Mouse (Mus musculus): ENCODE measurements at regions not wholly inside any gene's neighbourhood (a gene's known extent, or its start where the extent isn't known, plus 50 kb on each side); places are given as distances from the start of the nearest gene placed in this dataset.

DNA sequence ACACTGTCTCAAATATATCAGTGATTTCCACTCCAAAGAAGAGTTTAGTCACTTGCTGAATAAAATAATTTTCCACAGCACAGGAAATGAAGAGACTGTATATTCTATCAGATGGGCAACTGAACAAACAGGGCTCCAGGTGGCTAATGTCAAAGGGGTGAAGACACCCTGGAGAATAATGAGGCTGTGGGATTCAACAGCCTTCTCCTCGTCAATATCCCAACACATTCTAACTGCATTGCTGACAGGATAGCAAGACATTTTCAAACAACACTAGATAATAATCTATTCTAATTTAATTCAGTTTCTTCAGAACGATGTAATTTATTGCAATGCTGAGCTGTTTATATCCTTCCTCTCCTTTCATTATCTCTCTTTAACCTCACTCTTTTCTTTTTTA lies 134.4 kb upstream of the Klhl13 start:
- no peaks in the 10 kb centered on the region for H3K9me3 ChIP-seq
- ATAC-seq (ENCODE audit: borderline replicate concordance, extremely low read depth, low FRiP score, low TSS enrichment), result no peak
- 37% methylated on average over 2 of the region's 2 CpGs for WGBS

DNA sequence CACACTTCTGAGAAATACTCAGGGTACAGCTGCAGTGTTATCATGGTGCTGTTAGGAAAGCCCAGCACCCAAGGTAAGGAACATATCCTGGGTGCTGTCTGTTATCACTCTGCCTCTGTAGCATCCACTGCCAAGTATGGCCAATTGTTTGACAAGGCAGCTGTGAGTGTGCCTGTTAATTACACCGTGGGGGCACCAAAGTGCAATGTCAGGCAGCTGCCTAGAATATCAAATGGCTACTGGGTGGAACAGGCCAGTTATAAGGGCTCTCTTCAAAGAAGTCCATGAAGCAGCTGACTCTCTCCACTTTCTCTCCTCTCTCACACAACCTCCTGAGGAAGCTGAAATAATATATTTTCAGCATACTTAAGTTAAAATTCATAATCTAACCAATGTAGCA lies 130.3 kb upstream of the Klhl13 start:
- no peak for ATAC-seq (ENCODE audit: borderline replicate concordance, extremely low read depth, low FRiP score, low TSS enrichment)
- H3K36me3 ChIP-seq, result no peaks in the 10 kb centered on the region
- no peak overlapping the region for H3K27ac ChIP-seq
- no peak overlapping the region for H3K9ac ChIP-seq
- no peak overlapping the region for H3K4me2 ChIP-seq
- H3K4me3 ChIP-seq, result no peak overlapping the region
- 10% methylated on average over 1 of the region's 1 CpGs for WGBS
- no peaks in the 10 kb centered on the region for H3K9me3 ChIP-seq
- H3K4me1 ChIP-seq, result no peaks in the 10 kb centered on the region
- H3K27me3 ChIP-seq, result no peaks in the 10 kb centered on the region

More for the DNA sequence above, 134.4 kb upstream of the Klhl13 start:
- Histone ChIP-seq H3K36me3 (no peaks in the 10 kb centered on the region), H3K4me2 (no peak overlapping the region), H3K4me3 (no peak overlapping the region), H3K9ac (no peak overlapping the region), H3K27me3 (no peaks in the 10 kb centered on the region), H3K4me1 (no peaks in the 10 kb centered on the region), H3K27ac (no peak overlapping the region)

DNA sequence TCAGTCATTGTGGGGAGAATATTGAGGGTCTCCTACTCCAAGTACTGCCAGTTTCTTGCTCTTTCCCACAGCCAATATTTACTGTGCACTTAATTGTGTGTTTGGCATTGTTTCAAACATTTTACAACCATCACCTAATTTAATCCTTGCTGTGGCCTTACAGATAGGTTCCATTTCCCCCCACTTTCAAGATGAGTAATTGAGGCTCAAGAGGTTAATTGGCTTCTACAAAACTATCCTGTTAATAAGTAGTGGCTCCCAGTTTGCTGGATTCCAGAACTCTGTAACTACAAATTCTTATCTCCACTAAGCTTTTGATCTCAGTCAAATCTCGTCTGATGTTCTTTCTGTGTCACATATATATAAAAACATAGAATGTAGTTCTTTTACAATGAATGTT lies 112.0 kb upstream of the Klhl13 start:
- no peak overlapping the region for H3K9ac ChIP-seq
- 21% methylated on average over 1 of the region's 1 CpGs for WGBS
- H3K4me2 ChIP-seq, result no peak overlapping the region
- H3K4me1 ChIP-seq, result no peaks in the 10 kb centered on the region
- no peak for ATAC-seq (ENCODE audit: borderline replicate concordance, extremely low read depth, low FRiP score, low TSS enrichment)
- no peak overlapping the region for H3K27ac ChIP-seq
- H3K4me3 ChIP-seq, result no peak overlapping the region
- no peaks in the 10 kb centered on the region for H3K36me3 ChIP-seq
- no peaks in the 10 kb centered on the region for H3K27me3 ChIP-seq
- no peaks in the 10 kb centered on the region for H3K9me3 ChIP-seq

DNA sequence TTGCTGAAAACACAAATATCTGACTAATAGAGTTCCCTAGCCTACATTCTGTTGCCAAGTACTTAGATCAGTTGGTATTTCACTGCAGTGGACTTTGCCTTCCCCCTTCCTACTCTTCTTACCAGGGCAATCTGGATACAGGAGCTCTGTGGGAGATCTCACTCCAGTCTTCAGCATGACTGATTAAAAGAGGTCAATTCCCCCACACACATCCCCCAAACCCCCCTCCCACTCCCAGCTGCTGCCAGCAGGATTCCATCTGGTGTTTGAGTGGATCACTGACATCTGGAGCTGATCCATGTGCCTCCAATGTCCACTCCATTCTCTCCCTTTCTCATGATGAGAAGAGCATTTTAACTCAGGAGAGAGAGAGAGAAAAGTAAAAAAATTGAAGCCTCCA lies 101.1 kb upstream of the Klhl13 start:
- Histone ChIP-seq H3K27ac (no peak overlapping the region), H3K9me3 (no peaks in the 10 kb centered on the region), H3K4me3 (no peak overlapping the region), H3K36me3 (no peaks in the 10 kb centered on the region), H3K9ac (no peak overlapping the region), H3K4me1 (no peaks in the 10 kb centered on the region), H3K4me2 (no peak overlapping the region), H3K27me3 (no peaks in the 10 kb centered on the region)
- ATAC-seq (ENCODE audit: borderline replicate concordance, extremely low read depth, low FRiP score, low TSS enrichment), result peak; percentile 83

DNA sequence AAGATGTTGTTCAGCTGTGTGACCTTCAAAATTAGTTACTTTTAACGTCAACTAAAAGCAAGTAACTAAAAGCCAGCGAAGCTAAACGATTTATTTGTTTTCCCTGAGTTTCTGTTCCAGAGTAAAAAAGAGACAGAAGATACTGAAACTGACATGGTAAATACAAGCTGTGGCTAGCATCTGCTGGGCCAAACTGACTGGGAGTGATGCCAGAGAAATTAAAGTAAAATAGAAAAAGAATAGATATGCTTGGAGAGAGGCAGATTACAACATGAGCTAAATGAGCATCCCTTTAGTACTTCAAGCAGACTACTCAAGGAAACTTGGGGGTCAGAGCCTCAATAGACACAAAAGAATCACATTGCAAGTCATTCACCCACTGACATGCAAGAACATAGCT lies 88.7 kb upstream of the Klhl13 start:
- H3K27ac ChIP-seq, result no peak overlapping the region
- no peak overlapping the region for H3K4me3 ChIP-seq
- ATAC-seq (ENCODE audit: borderline replicate concordance, extremely low read depth, low FRiP score, low TSS enrichment), result no peak
- no peaks in the 10 kb centered on the region for H3K9me3 ChIP-seq
- no peaks in the 10 kb centered on the region for H3K27me3 ChIP-seq
- no peaks in the 10 kb centered on the region for H3K4me1 ChIP-seq
- H3K9ac ChIP-seq, result no peak overlapping the region
- H3K36me3 ChIP-seq, result no peaks in the 10 kb centered on the region
- WGBS, result 49% methylated on average over 3 of the region's 3 CpGs
- no peak overlapping the region for H3K4me2 ChIP-seq

DNA sequence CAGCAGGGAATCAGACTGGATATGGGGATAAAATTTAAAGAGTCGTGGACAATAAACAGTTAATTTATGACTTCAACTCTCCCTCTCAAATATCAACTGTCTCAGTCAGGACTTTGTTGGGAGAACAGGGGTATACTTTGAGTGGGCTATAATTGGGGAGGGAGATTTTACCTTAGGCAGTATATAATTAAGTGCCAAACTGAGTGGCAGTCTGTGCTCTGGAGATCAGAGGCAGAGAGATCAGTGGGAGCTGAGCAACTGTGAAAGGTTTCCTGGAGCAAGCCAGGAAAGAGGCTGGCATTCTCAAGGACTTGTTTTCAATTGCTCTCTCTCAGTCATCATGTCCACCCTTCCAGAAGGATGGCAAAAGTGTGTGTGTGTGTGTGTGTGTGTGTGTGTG lies 57.9 kb upstream of the Klhl13 start:
- no peaks in the 10 kb centered on the region for H3K36me3 ChIP-seq
- no peak overlapping the region for H3K4me3 ChIP-seq
- no peak overlapping the region for H3K4me2 ChIP-seq
- WGBS, result 65% methylated on average over 1 of the region's 1 CpGs
- no peaks in the 10 kb centered on the region for H3K4me1 ChIP-seq
- H3K27me3 ChIP-seq, result no peaks in the 10 kb centered on the region
- no peak overlapping the region for H3K27ac ChIP-seq
- no peak overlapping the region for H3K9ac ChIP-seq
- no peak for ATAC-seq (ENCODE audit: borderline replicate concordance, extremely low read depth, low FRiP score, low TSS enrichment)
- no peaks in the 10 kb centered on the region for H3K9me3 ChIP-seq

DNA sequence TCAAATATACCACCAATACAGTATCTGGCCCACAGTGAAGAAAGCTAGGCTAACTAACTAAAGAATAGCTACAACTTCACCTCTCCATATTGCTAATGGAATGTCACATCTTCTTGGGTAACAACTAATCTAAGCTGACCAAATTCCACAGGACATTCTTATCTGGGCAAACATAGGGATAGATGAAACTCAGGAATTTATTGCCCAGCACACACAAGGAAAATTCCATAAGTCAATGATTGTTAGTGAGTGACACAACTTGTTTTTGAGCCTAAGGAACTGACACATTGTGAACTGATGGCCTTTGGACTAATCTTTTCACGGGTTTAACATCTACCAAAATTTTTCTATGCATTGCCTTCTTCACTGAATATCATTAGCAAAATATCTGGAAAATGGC lies 52.6 kb upstream of the Klhl13 start:
- H3K4me3 ChIP-seq, result no peak overlapping the region
- no peaks in the 10 kb centered on the region for H3K4me1 ChIP-seq
- no peak overlapping the region for H3K4me2 ChIP-seq
- H3K36me3 ChIP-seq, result no peaks in the 10 kb centered on the region
- WGBS, result 73% methylated on average over 1 of the region's 1 CpGs
- no peak for ATAC-seq (ENCODE audit: borderline replicate concordance, extremely low read depth, low FRiP score, low TSS enrichment)
- H3K27ac ChIP-seq, result no peak overlapping the region
- no peak overlapping the region for H3K9ac ChIP-seq
- H3K9me3 ChIP-seq, result no peaks in the 10 kb centered on the region
- H3K27me3 ChIP-seq, result no peaks in the 10 kb centered on the region
